Mouse (Mus musculus) liver, embryonic 16.5 days (tissue): ENCODE data around the gene Gmds. TPM values are rescaled to one million over a fixed set of nuclear protein-coding genes. Genes with fewer than 3 reads are reported as not detected.

Experiments
- ATAC-seq: fragments of 200-750 bp; cut with Nextera tagmentation; 2 replicates; pipeline ENCODE4 v1.8.0; 2017; ENCODE audit warnings: low read depth, mild to moderate bottlenecking, moderate number of reproducible peaks, moderate library complexity
- H3K27ac ChIP-seq: fragments of 300-500 bp; sonication (generic); 2 replicates; pipeline ENCODE4 v1.5.1; 2014; ENCODE audit warnings: mild to moderate bottlenecking, low read length
- H3K27me3 ChIP-seq: fragments of 300-500 bp; sonication (generic); 2 replicates; pipeline ENCODE4 v1.6.1; 2014; ENCODE audit warnings: low read depth, low read length, mixed read lengths; ENCODE audit not compliant: control insufficient read depth, insufficient read depth
- H3K36me3 ChIP-seq: fragments of 300-500 bp; sonication (generic); 2 replicates; pipeline ENCODE4 v1.6.1; 2014; ENCODE audit warnings: mild to moderate bottlenecking; ENCODE audit not compliant: control insufficient read depth, insufficient read depth
- H3K4me1 ChIP-seq: fragments of 300-500 bp; sonication (generic); 2 replicates; pipeline ENCODE4 v1.6.1; 2014; ENCODE audit warnings: low read depth, low read length, mixed read lengths; ENCODE audit not compliant: control insufficient read depth
- H3K4me2 ChIP-seq: fragments of 300-500 bp; sonication (generic); 2 replicates; pipeline ENCODE4 v1.6.1; 2014; ENCODE audit warnings: low read depth, low read length, mixed read lengths
- H3K4me3 ChIP-seq: fragments of 300-500 bp; sonication (generic); 2 replicates; pipeline ENCODE4 v1.5.1; 2014; ENCODE audit warnings: low read depth, mild to moderate bottlenecking, low read length
- H3K9ac ChIP-seq: fragments of 300-500 bp; sonication (generic); 2 replicates; pipeline ENCODE4 v1.6.1; 2014; ENCODE audit warnings: low read depth, low read length
- H3K9me3 ChIP-seq: fragments of 300-500 bp; sonication (generic); replicated peaks from 2 replicates; pipeline ENCODE4 v1.6.1; 2016; ENCODE audit warnings: low read length; ENCODE audit not compliant: control insufficient read depth
- WGBS: fragments of 180-500 bp; shearing (Covaris S2); extraction: QIAGEN DNeasy Blood & Tissue Kit; methylation state at CpG from one replicate; pipeline ENCODE4 v1.1.7; 2014; ENCODE audit not compliant: insufficient replicate concordance; 5-methylcytosine and 5-hydroxymethylcytosine counted together
- polyA plus RNA-seq: library from polyadenylated mRNA; unstranded; fragments of >200 nt; fragmentation: Nextera tagmentation; extraction: Ambion mirVana; gene quantifications from 2 replicates; pipeline ENCODE4 v1.2.1, GENCODE M21; 2015

Gmds gene
- polyA plus RNA-seq, 1 experiment from 2014 or later, result 6.8 TPM

DNA sequence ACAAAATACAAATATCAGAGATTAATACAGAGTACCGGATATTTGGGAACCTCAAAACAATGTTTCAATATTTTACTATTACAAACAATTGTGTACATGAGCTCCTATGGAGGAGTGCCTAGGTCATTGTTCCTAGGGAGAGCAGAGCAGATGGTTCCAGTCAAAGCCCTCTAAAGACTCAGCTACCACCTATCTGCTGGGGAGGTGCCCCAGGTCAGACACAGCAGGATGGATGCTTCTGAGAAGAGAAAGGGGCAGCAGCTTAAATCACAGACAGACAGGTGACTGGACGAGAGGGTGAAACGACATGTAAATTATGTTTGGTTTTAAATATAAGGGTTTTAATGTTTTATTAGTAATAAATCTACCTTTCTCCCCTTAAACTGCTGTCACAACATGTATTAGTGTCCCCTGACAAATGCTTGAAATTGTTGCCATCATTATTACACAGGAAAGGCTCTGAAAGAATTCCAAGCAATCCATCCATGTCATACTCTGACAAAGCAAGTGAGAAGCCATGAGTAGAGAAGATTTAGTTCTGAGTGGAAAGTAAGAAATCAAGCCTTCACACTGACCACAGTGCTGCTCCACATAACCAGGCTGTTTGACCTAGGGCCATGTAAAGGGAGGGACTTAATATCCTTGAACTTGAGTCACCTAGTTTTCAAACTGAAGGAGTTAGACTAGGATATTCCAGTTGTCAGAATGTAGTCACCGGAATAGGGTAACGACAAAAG lies 131.2 kb downstream of the Gmds start:
- 63% methylated on average over 5 of the region's 5 CpGs for WGBS

DNA sequence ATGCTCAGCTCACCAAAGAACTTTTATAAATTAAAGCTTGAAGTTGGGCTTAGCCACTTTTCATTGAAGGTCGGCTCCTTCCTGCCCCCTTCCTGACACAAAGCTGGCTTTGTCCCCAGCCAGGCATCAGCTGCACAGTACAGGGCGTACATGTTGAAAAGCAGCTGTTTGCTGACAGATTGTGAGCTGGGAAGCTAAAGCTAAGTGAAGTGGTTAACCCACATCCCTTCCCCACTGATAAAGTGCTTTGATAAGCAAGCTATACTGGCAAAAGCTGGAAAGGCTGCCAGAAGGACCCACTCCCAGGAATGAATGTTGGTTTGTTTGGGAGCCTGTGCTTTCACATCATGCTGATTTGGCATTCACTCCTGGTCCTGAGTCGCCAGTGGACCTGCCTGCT lies 158.6 kb downstream of the Gmds start:
- no peak overlapping the region for H3K9ac ChIP-seq
- H3K9me3 ChIP-seq, result no peaks in the 10 kb centered on the region
- no peak overlapping the region for H3K27ac ChIP-seq
- H3K4me3 ChIP-seq, result no peak overlapping the region
- no peak overlapping the region for H3K4me2 ChIP-seq
- no peaks in the 10 kb centered on the region for H3K36me3 ChIP-seq
- no peak for ATAC-seq
- H3K27me3 ChIP-seq, result no peaks in the 10 kb centered on the region
- no peaks in the 10 kb centered on the region for H3K4me1 ChIP-seq
- WGBS, result 10% methylated on average over 3 of the region's 3 CpGs

More for the DNA sequence above, 131.2 kb downstream of the Gmds start:
- no peak overlapping the region for H3K4me2 ChIP-seq
- H3K27me3 ChIP-seq, result no peaks in the 10 kb centered on the region
- no peak overlapping the region for H3K27ac ChIP-seq
- H3K9me3 ChIP-seq, result no peaks in the 10 kb centered on the region
- no peaks in the 10 kb centered on the region for H3K36me3 ChIP-seq
- H3K4me1 ChIP-seq, result no peaks in the 10 kb centered on the region
- no peak overlapping the region for H3K4me3 ChIP-seq
- no peak overlapping the region for H3K9ac ChIP-seq
- no peak for ATAC-seq

DNA sequence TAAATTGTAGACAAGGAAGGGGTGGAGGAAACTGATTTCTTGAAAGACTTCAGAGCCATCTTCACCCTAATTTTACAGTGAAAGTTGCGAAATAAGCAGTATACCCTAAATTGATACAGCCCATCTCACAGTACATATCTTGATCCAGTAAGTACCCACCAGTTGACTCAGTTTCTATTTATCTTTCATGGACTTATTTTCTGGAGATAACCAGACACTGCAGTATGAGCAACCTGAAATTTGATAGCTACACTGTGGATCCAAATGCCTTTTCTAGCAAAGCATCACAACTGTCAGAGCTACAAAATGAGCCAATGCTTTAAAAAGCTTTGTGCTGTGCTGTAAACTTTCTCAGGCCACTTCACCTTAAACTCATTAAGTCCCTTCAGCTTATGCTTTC lies 159.9 kb downstream of the Gmds start:
- H3K9ac ChIP-seq, result no peak overlapping the region
- no peaks in the 10 kb centered on the region for H3K4me1 ChIP-seq
- H3K4me2 ChIP-seq, result no peak overlapping the region
- no peak overlapping the region for H3K27ac ChIP-seq
- no peaks in the 10 kb centered on the region for H3K9me3 ChIP-seq
- no peaks in the 10 kb centered on the region for H3K27me3 ChIP-seq
- H3K36me3 ChIP-seq, result no peaks in the 10 kb centered on the region
- H3K4me3 ChIP-seq, result no peak overlapping the region
- ATAC-seq, result no peak
- WGBS, result 58% methylated on average over 1 of the region's 1 CpGs

DNA sequence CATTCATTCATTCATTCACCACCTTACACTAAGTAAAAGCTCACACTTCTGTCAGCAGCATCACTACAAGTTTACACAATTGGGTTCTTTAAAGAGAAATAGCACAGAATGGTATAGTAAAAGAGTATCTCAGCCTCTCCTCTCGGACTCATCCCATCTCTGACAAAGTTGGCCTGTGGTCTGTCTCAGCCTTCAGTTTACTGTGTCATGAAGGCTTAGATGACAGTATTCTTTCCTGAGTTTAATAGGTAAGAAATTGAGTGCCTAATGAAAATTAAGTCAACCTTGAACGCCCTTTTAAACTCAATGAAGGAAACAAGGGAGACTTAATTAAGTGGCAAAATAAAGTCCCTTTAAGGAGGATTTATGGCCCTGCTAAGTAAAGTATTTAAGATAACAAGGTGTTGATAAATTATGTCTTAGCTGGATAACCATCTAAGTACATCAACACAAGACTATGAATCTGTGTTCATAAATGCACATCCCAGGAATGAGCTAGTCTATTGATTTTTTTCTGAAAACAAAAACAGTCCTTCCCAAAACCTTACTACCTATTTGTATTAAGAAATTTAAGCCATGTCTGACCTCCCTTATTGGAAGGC lies 160.6 kb downstream of the Gmds start:
- no peak overlapping the region for H3K9ac ChIP-seq
- WGBS, result 47% methylated on average over 2 of the region's 2 CpGs
- no peaks in the 10 kb centered on the region for H3K9me3 ChIP-seq
- no peaks in the 10 kb centered on the region for H3K27me3 ChIP-seq
- no peak for ATAC-seq
- no peak overlapping the region for H3K4me2 ChIP-seq
- H3K27ac ChIP-seq, result no peak overlapping the region
- no peaks in the 10 kb centered on the region for H3K4me1 ChIP-seq
- H3K36me3 ChIP-seq, result no peaks in the 10 kb centered on the region
- H3K4me3 ChIP-seq, result no peak overlapping the region

DNA sequence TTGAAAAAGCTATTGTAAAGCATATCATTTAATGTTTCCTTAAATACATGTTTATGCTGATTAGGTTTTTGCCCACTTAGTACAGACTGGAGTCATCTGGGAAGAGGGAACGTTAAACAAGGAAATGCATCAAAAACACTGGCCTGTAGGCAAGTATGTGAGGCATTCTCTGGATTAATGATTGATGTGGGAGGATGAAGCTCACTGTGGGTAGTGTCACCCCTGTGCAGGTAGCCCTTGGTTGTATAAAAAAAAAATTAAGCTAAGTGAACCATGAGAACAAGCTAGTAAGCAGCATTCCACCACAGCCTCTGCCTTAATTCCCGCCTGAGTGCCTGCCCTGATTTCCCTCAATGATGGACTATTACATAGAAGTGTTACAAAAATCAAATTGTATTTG lies 163.5 kb downstream of the Gmds start:
- ATAC-seq, result no peak
- Histone ChIP-seq H3K4me1 (no peaks in the 10 kb centered on the region), H3K4me2 (no peak overlapping the region), H3K36me3 (no peaks in the 10 kb centered on the region), H3K9ac (no peak overlapping the region), H3K27ac (no peak overlapping the region), H3K9me3 (no peaks in the 10 kb centered on the region), H3K4me3 (no peak overlapping the region), H3K27me3 (no peaks in the 10 kb centered on the region)
- WGBS, result 55% methylated on average over 2 of the region's 2 CpGs

DNA sequence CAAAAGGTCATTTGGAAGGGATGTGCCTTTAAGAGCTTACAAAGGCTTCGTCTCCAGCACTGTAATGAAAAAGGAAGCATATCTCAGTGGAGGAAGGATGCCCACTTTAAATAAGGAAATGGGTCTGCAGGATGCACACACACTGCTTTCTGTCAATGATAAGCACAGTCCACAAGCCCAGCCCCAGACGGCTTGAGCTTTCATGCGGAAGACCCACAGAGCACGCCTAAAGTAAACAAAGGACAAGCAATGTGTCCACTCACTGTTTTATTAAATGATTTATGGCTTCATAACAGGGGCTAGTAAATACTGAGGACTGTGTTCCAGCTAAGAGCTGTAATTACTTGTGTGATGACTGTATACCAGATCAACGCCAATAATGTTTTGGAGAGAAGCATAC lies 169.4 kb downstream of the Gmds start:
- Histone ChIP-seq H3K36me3 (no peaks in the 10 kb centered on the region), H3K27me3 (no peaks in the 10 kb centered on the region), H3K4me1 (no peaks in the 10 kb centered on the region), H3K4me2 (no peak overlapping the region), H3K9ac (no peak overlapping the region), H3K9me3 (no peaks in the 10 kb centered on the region), H3K4me3 (no peak overlapping the region), H3K27ac (no peak overlapping the region)
- 13% methylated on average over 5 of the region's 5 CpGs for WGBS
- ATAC-seq, result peak; percentile 41

DNA sequence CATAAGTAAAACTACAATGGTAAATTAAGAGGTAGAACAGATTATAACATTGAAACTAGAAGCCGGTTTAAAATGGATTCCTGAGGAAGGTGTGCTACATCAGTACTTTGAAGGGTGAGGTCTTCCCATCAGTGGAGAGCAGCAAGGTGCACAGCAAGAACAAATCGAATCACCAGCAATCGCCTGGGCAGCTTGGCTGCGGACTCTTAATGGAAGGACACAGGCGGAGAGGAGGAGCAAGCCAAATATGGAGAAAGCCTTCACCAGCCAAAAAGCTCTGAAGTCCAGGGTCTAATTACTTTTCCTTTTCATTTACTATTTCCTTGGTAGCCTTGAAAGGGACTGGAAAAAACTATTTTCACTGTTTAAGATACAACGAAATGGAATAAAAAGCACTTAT lies 170.7 kb downstream of the Gmds start:
- H3K4me2 ChIP-seq, result no peak overlapping the region
- 75% methylated on average over 6 of the region's 6 CpGs for WGBS
- no peak overlapping the region for H3K4me3 ChIP-seq
- H3K36me3 ChIP-seq, result no peaks in the 10 kb centered on the region
- no peaks in the 10 kb centered on the region for H3K27me3 ChIP-seq
- no peaks in the 10 kb centered on the region for H3K9me3 ChIP-seq
- H3K27ac ChIP-seq, result no peak overlapping the region
- H3K4me1 ChIP-seq, result no peaks in the 10 kb centered on the region
- no peak overlapping the region for H3K9ac ChIP-seq
- no peak for ATAC-seq

DNA sequence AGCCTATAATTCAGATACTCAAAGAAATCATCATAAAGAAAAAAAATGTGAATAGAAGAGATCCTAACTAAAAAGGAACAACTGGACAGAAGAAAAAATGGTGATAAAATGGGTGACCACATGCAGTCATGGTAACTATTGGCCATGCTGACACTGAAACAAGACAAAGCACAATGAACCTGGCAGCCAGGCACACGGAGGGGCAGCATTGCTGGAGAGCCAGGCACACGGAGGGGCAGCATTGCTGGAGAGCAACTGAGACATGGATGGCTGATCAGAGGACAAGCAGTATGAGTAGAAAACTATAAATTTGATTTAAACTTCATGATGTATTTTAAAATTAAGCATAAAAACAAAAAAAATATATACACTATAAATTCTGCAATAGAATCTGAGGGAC lies 173.0 kb downstream of the Gmds start:
- Histone ChIP-seq H3K4me3 (no peak overlapping the region), H3K4me2 (no peak overlapping the region), H3K36me3 (no peaks in the 10 kb centered on the region), H3K27ac (no peak overlapping the region), H3K9ac (no peak overlapping the region), H3K4me1 (no peaks in the 10 kb centered on the region), H3K27me3 (no peaks in the 10 kb centered on the region), H3K9me3 (no peaks in the 10 kb centered on the region)
- ATAC-seq, result no peak
- WGBS, result 62% methylated on average over 2 of the region's 2 CpGs

DNA sequence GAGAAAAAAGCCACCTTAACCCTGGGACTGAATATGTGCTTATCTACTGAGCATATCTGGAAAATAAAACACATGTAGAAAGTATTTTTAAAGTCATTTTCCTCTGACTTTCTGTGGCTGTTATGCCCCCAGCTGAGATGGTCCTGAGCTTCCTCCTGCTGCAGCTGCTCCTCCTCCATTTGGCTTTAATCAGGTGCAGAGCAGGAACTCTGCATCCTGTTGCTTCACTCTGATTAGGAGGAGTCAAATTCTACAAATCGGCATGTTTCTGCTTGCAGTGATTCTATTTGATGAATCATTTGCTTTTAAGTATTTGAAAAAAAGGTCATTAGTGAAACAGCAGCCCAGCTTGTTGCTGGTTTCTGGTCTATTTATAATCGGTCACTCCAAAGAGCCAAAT lies 177.0 kb downstream of the Gmds start:
- H3K4me2 ChIP-seq, result no peak overlapping the region
- H3K4me1 ChIP-seq, result no peaks in the 10 kb centered on the region
- no peak for ATAC-seq
- H3K27me3 ChIP-seq, result no peaks in the 10 kb centered on the region
- H3K9ac ChIP-seq, result no peak overlapping the region
- no peaks in the 10 kb centered on the region for H3K36me3 ChIP-seq
- no peaks in the 10 kb centered on the region for H3K9me3 ChIP-seq
- no peak overlapping the region for H3K27ac ChIP-seq
- H3K4me3 ChIP-seq, result no peak overlapping the region
- WGBS, result 33% methylated on average over 2 of the region's 2 CpGs
